Mouse (Mus musculus) spleen, adult 2 months (tissue): ENCODE results near the gene Syngr3. TPM values are rescaled to one million over a fixed set of nuclear protein-coding genes. Genes with fewer than 3 reads are reported as not detected.
A peak's percentile ranks its signal among the peaks of the same experiment; 100 is the strongest.
"Not testable (repeated sequence)": the region's sequence is repeated elsewhere in the genome, so short reads cannot be mapped to it uniquely, and the experiment has no call there.

Source experiments
- DNase-seq, 2 experiments: peaks; one replicate each; pipeline versions ENCODE4 v3.0.0 to v3.0.0-alpha.2; 2012 to 2021; ENCODE audit warnings: low spot score in 2 of 2, low read depth in 1 of 2
- H3K27ac ChIP-seq: fragments of 200-500 bp; 2 replicates; pipeline ENCODE4 v1.5.1; 2012; ENCODE audit warnings: low read length, inconsistent platforms; ENCODE audit not compliant: insufficient read depth
- H3K27me3 ChIP-seq: fragments of 200-500 bp; 2 replicates; pipeline ENCODE4 v1.6.1; 2012; ENCODE audit warnings: mild to moderate bottlenecking, moderate library complexity, low read length, inconsistent platforms; ENCODE audit not compliant: control insufficient read depth, insufficient read depth
- H3K36me3 ChIP-seq: fragments of 200-500 bp; 2 replicates; pipeline ENCODE4 v1.6.1; 2012; ENCODE audit warnings: mild to moderate bottlenecking, low read length, inconsistent platforms; ENCODE audit not compliant: control insufficient read depth, insufficient read depth
- H3K4me1 ChIP-seq: fragments of 200-500 bp; 2 replicates; pipeline ENCODE4 v1.6.1; 2011; ENCODE audit warnings: inconsistent platforms; ENCODE audit not compliant: control insufficient read depth, insufficient read depth, insufficient read length
- H3K4me3 ChIP-seq: fragments of 200-500 bp; 2 replicates; pipeline ENCODE4 v1.5.1; 2011; ENCODE audit warnings: mild to moderate bottlenecking, inconsistent platforms; ENCODE audit not compliant: insufficient read depth, insufficient read length; ENCODE audit errors: extremely low read depth
- CTCF ChIP-seq: fragments of 200-500 bp; IDR thresholded peaks from 2 replicates; pipeline ENCODE4 v1.5.1; 2011; ENCODE audit warnings: mild to moderate bottlenecking, inconsistent platforms; ENCODE audit not compliant: insufficient read depth, insufficient read length, insufficient replicate concordance; ENCODE audit errors: extremely low read depth
- POLR2A ChIP-seq: fragments of 200-500 bp; IDR thresholded peaks from 2 replicates; pipeline ENCODE4 v1.6.1; 2011; ENCODE audit warnings: low read depth, low read length, inconsistent platforms
- WGBS: fragments of 180-500 bp; shearing (Covaris S2); methylation state at CpG from one replicate; pipeline ENCODE4 v1.1.7; 2018; 5-methylcytosine and 5-hydroxymethylcytosine counted together
- polyA plus RNA-seq: library from polyadenylated mRNA; depleted of rRNA; stranded (reverse); fragments of >200 nt; gene quantifications from 2 replicates; pipeline ENCODE4 v1.2.3, GENCODE M21; 2012

Syngr3 gene
- polyA plus RNA-seq, 1 experiment = 0.23 TPM

DNA sequence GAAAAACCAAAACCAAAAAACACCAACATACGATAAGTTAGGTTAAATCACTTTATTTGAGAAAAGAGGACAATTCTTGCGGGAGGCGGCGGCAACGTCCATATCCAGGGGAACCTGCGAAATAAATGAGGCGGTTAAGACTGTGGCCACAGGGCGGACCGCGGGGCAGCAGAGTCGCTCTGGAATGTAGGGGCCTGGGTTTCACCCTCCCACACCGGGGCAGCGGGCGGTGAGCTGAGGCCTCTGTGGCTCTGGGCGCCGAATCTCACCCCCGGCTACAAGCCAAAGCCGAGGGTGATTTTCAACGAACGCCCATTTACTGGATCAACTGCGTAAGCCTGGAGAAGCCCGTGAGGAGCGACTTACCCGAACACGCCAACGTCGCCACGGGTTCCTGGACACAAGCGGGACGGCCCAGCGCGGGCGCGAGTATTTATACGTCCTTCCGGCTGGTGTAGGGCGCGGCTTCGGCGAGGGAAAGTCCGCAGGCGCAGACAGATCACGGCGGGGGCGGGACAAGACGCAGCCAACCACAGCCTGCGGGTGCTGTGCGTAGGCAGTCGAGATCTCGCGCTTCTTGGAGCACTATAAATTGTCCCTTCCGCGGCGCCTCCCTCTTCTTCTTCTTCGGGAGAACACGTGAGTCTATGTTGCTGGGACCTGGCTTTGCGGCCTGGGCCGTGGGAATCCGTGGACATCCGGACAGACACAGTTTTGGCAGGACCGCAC is 29.9 kb upstream of the Syngr3 start:
- Histone ChIP-seq H3K4me1 (peaks cover 7% of the 10 kb centered on the region; the same call in 1 of the 2 replicates), H3K27ac (peak overlapping the region; percentile 76), H3K36me3 (peaks cover 14% of the 10 kb centered on the region), H3K4me3 (peak overlapping the region; percentile 79), H3K27me3 (no peaks in the 10 kb centered on the region)
- peak; percentile 96 to 97 for DNase-seq
- TF ChIP-seq CTCF (no peak), POLR2A (peak; percentile 86)
- under 1% methylated on average over 61 of the region's 61 CpGs for WGBS

DNA sequence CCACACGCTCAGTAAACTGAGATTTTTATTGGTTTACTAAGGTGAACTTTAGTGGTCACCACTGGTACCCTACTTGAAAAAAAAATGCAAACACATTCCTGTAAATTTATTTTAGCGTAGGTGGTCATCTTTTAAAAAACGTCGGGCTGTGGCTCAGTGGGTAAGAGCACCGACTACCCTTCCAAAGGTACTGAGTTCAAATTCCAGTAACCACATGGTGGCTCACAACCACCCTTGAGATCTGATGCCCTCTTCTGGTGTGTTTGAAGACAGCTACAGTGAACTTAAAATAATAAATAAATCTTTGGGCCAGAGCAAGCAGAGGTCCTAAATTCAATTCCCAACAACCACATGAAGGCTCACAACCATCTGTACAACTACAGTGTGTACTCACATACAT is 29.2 kb upstream of the Syngr3 start:
- WGBS = 68% methylated on average over 5 of the region's 5 CpGs
- peak overlapping the region; percentile 79; the same call in 1 of the 2 replicates for H3K4me3 ChIP-seq

DNA sequence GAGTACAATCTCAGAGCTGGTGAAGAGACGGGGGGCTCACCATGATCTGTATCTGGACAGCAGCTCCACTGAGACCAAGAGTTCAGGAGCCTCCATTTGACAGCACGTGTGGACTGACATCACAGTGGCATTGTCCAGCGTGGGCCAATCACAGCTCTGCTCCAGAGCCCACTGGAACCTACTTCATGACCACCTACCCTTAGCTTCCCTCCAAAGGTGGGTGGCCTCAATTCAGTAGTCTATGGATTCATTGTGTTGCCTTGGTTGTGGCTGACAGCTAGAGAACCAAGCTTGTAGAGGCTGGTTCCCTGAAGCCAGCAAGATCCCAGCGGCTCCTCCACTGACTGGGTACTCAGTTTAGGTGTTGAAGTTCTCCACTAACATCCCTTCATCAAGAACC is 28.2 kb upstream of the Syngr3 start, which contains the start of the genes Rnf151 and Rps2:
Rnf151 (minus strand) TSS at position 121 of the 400 bp plus-strand sequence.
Rps2 (plus strand) TSS at position 174 of the 400 bp plus-strand sequence.
- H3K4me1 ChIP-seq = no peaks in the 10 kb centered on the region; the same call in 1 of the 2 replicates
- TF ChIP-seq POLR2A = no peak
- no peak for TF ChIP-seq CTCF
- H3K36me3 ChIP-seq = peaks cover 14% of the 10 kb centered on the region
- no peak within 1 kb of the TSS for H3K27ac ChIP-seq
- no peaks in the 10 kb centered on the region for H3K27me3 ChIP-seq
- DNase-seq = no peak
- H3K4me3 ChIP-seq = no peak within 1 kb of the TSS
- 89% methylated on average over 4 of the region's 4 CpGs for WGBS

More for the DNA sequence above, 29.2 kb upstream of the Syngr3 start:
- H3K4me1 ChIP-seq, DNase-seq, H3K27me3 ChIP-seq, H3K27ac ChIP-seq: not testable (repeated sequence)
- peaks cover 14% of the 10 kb centered on the region for H3K36me3 ChIP-seq

GRCm38 (mm10) chr17:24716166-24716682 is 26.5 kb upstream of the Syngr3 start:
- Histone ChIP-seq H3K27me3 (no peaks in the 10 kb centered on the region), H3K4me3 (no peak overlapping the region)

GRCm38 (mm10) chr17:24715556-24715955 is 25.8 kb upstream of the Syngr3 start:
- no peak for DNase-seq
- H3K27me3 ChIP-seq = no peaks in the 10 kb centered on the region
- TF ChIP-seq POLR2A = no peak
- no peak for TF ChIP-seq CTCF
- no peak overlapping the region for H3K4me3 ChIP-seq
- H3K27ac ChIP-seq = no peak overlapping the region
- H3K36me3 ChIP-seq = peaks cover 2% of the 10 kb centered on the region; the same call in 1 of the 2 replicates
- no peaks in the 10 kb centered on the region for H3K4me1 ChIP-seq
- WGBS = 96% methylated on average over 6 of the region's 6 CpGs

More at GRCm38 (mm10) chr17:24716166-24716682, 26.5 kb upstream of the Syngr3 start:
- TF ChIP-seq CTCF (no peak), POLR2A (no peak)
- Histone ChIP-seq H3K36me3 (peaks cover 5% of the 10 kb centered on the region; the same call in 1 of the 2 replicates), H3K27ac (no peak overlapping the region), H3K4me1 (no peaks in the 10 kb centered on the region)
- DNase-seq = no peak
- WGBS = 98% methylated on average over 15 of the region's 15 CpGs

GRCm38 (mm10) chr17:24708646-24709045 is 18.9 kb upstream of the Syngr3 start:
- Histone ChIP-seq H3K27me3 (no peaks in the 10 kb centered on the region), H3K27ac (no peak overlapping the region), H3K4me3 (no peak overlapping the region), H3K36me3 (peaks cover 7% of the 10 kb centered on the region; the same call in 1 of the 2 replicates), H3K4me1 (no peaks in the 10 kb centered on the region; the same call in 1 of the 2 replicates)
- peak in 1 of 2 experiments; percentile 35 for DNase-seq
- 22% methylated on average over 2 of the region's 2 CpGs for WGBS
- TF ChIP-seq POLR2A (no peak), CTCF (no peak)
